In the genomic region with DNA sequence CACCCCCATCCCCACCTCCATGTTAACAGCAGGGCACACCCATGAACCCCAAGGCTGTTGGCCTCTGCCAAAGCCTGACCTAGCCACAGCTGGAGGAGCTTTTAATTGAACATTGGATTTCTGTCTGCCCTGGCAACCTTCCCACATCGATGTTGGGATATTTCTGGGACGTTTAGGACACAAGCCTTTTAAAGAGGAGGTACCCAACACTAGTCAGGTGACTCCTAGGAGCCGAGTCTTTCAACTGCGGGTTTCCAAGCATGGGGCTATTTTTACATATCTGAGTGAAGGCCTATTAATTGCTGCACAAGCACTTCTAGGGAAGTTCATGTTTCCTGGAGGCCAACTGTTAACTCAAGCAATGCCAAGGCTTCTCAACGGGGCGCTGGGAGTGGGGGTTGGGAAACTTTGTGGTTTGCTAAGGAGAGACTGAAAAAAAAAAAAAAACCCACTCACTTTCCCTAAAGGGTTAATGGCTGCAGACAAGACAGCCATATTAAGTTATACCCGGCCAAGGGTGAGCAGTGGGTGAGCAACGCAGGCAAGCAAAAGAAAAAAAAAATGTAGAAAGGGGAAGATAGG, we compare ENCODE assay signal across 9 mouse cellular contexts.
DNase-seq lines count a peak whose midpoint lies in the region; ATAC-seq lines count a peak whose summit lies in the region.
"Had no signal": no experiment of that assay in that cellular context is flagged by ENCODE, and none has a peak within 500 bp of the region (broad histone marks: within the 10 kb centered on the region; RNA-seq: fewer than 3 reads in every experiment).

No protein-coding gene starts in this region.

- peaks cover 20% of the 10 kb centered on the region for H3K4me1 ChIP-seq in midbrain, embryonic 10.5 days
- 0 out of 2 replicates have a peak, but pooled peaks cover 6% of the 10 kb centered on the region for H3K4me1 ChIP-seq in midbrain, embryonic 14.5 days (ENCODE audit: control insufficient read depth, insufficient read depth, low read length)
- peaks cover 27% of the 10 kb centered on the region for H3K4me1 ChIP-seq in stomach, embryonic 16.5 days (ENCODE audit: control insufficient read depth, insufficient read depth, low read length)

- no peak overlapping the region for H3K4me2 ChIP-seq in midbrain, embryonic 14.5 days (ENCODE audit: low read length)
- peak overlapping the region; percentile 18; the same call in 1 of the 2 replicates for H3K4me2 ChIP-seq in stomach, embryonic 16.5 days (ENCODE audit: low read depth, low read length)
- H3K4me2 ChIP-seq: neural tube, embryonic 13.5 days had no signal

- 42% methylated on average over 8 of the region's 8 CpGs for WGBS in midbrain, embryonic 10.5 days
- WGBS in midbrain, embryonic 14.5 days, result 40% methylated on average over 8 of the region's 8 CpGs
- 8% methylated on average over 8 of the region's 8 CpGs for WGBS in stomach, embryonic 16.5 days

- DNase-seq in midbrain, embryonic 10.5 days (ENCODE audit: low spot score), result no peak
- DNase-seq in midbrain, embryonic 14.5 days, result no peak
- DNase-seq in heart, adult 9 months (ENCODE audit: low spot score in 2 of 2), result peak; percentile 63 to 74
- DNase-seq in kidney, postnatal 36 days, result peak; percentile 74 to 81
- DNase-seq in cerebellum, adult 8-10 months, result no peak
- DNase-seq in spleen, adult 12 weeks (ENCODE audit: low spot score), result no peak

- H3K4me3 ChIP-seq in midbrain, embryonic 10.5 days, result no peak overlapping the region
- H3K4me3 ChIP-seq in midbrain, embryonic 14.5 days (replicated peaks; ENCODE audit: low read depth, low read length), result no peak overlapping the region
- H3K4me3 ChIP-seq in stomach, embryonic 16.5 days (replicated peaks; ENCODE audit: low read length), result no peak overlapping the region
- H3K4me3 ChIP-seq: neural tube, embryonic 13.5 days had no signal

- H3K36me3 ChIP-seq in midbrain, embryonic 10.5 days, result no peaks in the 10 kb centered on the region
- H3K36me3 ChIP-seq in midbrain, embryonic 14.5 days (ENCODE audit: control insufficient read depth, insufficient read depth, low read length), result no peaks in the 10 kb centered on the region
- no peaks in the 10 kb centered on the region for H3K36me3 ChIP-seq in stomach, embryonic 16.5 days (ENCODE audit: control insufficient read depth, insufficient read depth, low read length)
- H3K36me3 ChIP-seq: neural tube, embryonic 13.5 days had no signal

- no peaks in the 10 kb centered on the region for H3K27me3 ChIP-seq in midbrain, embryonic 10.5 days (ENCODE audit: low read depth, poor library complexity, severe bottlenecking)
- no peaks in the 10 kb centered on the region for H3K27me3 ChIP-seq in midbrain, embryonic 14.5 days (ENCODE audit: control insufficient read depth, insufficient read depth, low read length)
- H3K27me3 ChIP-seq in stomach, embryonic 16.5 days (ENCODE audit: control insufficient read depth, insufficient read depth, low read length), result no peaks in the 10 kb centered on the region
- H3K27me3 ChIP-seq: neural tube, embryonic 13.5 days had no signal

- H3K9me3 ChIP-seq in midbrain, embryonic 10.5 days (replicated peaks), result no peaks in the 10 kb centered on the region
- H3K9me3 ChIP-seq in midbrain, embryonic 14.5 days (ENCODE audit: control insufficient read depth, low read length), result no peaks in the 10 kb centered on the region
- no peaks in the 10 kb centered on the region for H3K9me3 ChIP-seq in stomach, embryonic 16.5 days (replicated peaks; ENCODE audit: control insufficient read depth, low read length)
- H3K9me3 ChIP-seq: neural tube, embryonic 13.5 days had no signal

- peak overlapping the region; percentile 74; the same call in 1 of the 2 replicates for H3K27ac ChIP-seq in midbrain, embryonic 10.5 days (replicated peaks)
- no peak overlapping the region for H3K27ac ChIP-seq in midbrain, embryonic 14.5 days (replicated peaks; ENCODE audit: low read depth, low read length)
- H3K27ac ChIP-seq in stomach, embryonic 16.5 days (ENCODE audit: low read length), result peak overlapping the region; percentile 88
- H3K27ac ChIP-seq: neural tube, embryonic 13.5 days had no signal

- no peak overlapping the region for H3K9ac ChIP-seq in midbrain, embryonic 14.5 days (replicated peaks; ENCODE audit: low read length)
- no peak overlapping the region for H3K9ac ChIP-seq in stomach, embryonic 16.5 days (ENCODE audit: low read length)
- H3K9ac ChIP-seq: neural tube, embryonic 13.5 days had no signal

- no peak for ATAC-seq in midbrain, embryonic 14.5 days (ENCODE audit: low FRiP score, low TSS enrichment)
- ATAC-seq in stomach, embryonic 16.5 days (ENCODE audit: insufficient read depth, low FRiP score), result peak; percentile 29; the same call in 1 of the 2 replicates
- no peak for ATAC-seq in erythroblast, adult 5-6 weeks (replicated peaks; ENCODE audit: low FRiP score, poor library complexity, severe bottlenecking)

Comparison
In these comparisons a context has a peak if more than half of its experiments do, and no peak if none do; other contexts are left out.
1. DNase-seq: peak in heart, adult 9 months (2 of 2) and kidney, postnatal 36 days (2 of 2); none in midbrain, embryonic 10.5 days (single experiment), midbrain, embryonic 14.5 days (single experiment), cerebellum, adult 8-10 months (single experiment) and spleen, adult 12 weeks (single experiment).